Mouse (Mus musculus): ENCODE data around the gene Plg. TPM values are rescaled to one million over a fixed set of nuclear protein-coding genes. Genes with fewer than 3 reads are reported as not detected.
A peak's percentile ranks its signal among the peaks of the same experiment; 100 is the strongest.

Gene Plg
- total RNA-seq, 2 experiments from 2014 or later, result 0.52 TPM; not detected in 1

- no peak for DNase-seq (ENCODE audit: low spot score)
Measured at GRCm38 (mm10) chr17:12385049-12385794, 6.8 kb downstream of the Plg start.

- DNase-seq (ENCODE audit: low spot score), result no peak
Measured at GRCm38 (mm10) chr17:12387781-12388180, 9.4 kb downstream of the Plg start.

- no peak for DNase-seq (ENCODE audit: low spot score)
Measured at GRCm38 (mm10) chr17:12388239-12388638, 9.8 kb downstream of the Plg start.

GRCm38 (mm10) chr17:12396163-12396677, 17.8 kb downstream of the Plg start:
- DNase-seq (ENCODE audit: low spot score), result no peak

- peak; percentile 33 for DNase-seq (ENCODE audit: low spot score)
Measured at GRCm38 (mm10) chr17:12403420-12403819, 25.0 kb downstream of the Plg start.

- peak; percentile 64 for DNase-seq (ENCODE audit: low spot score)
Measured at GRCm38 (mm10) chr17:12409346-12409944, 31.0 kb downstream of the Plg start.

GRCm38 (mm10) chr17:12412181-12412890, 33.9 kb downstream of the Plg start:
- peak; percentile 72 for DNase-seq (ENCODE audit: low spot score)

GRCm38 (mm10) chr17:12412891-12413237, 34.5 kb downstream of the Plg start:
- DNase-seq (ENCODE audit: low spot score), result no peak

- DNase-seq (ENCODE audit: low spot score), result peak; percentile 65
Measured at GRCm38 (mm10) chr17:12415031-12415735, 36.8 kb downstream of the Plg start.

GRCm38 (mm10) chr17:12415741-12416140, 37.3 kb downstream of the Plg start:
- no peak for DNase-seq (ENCODE audit: low spot score)

GRCm38 (mm10) chr17:12416250-12416895, 38.0 kb downstream of the Plg start:
- peak; percentile 87 for DNase-seq (ENCODE audit: low spot score)

- DNase-seq (ENCODE audit: low spot score), result peak; percentile 81
Measured at GRCm38 (mm10) chr17:12419491-12420079, 41.2 kb downstream of the Plg start.

GRCm38 (mm10) chr17:12420886-12421574, 42.6 kb downstream of the Plg start:
- no peak for DNase-seq (ENCODE audit: low spot score)

GRCm38 (mm10) chr17:12422143-12422542, 43.7 kb downstream of the Plg start:
- DNase-seq (ENCODE audit: low spot score), result no peak

GRCm38 (mm10) chr17:12427156-12427555, 48.7 kb downstream of the Plg start:
- no peak for DNase-seq (ENCODE audit: low spot score)

GRCm38 (mm10) chr17:12428369-12428768, 50.0 kb downstream of the Plg start:
- DNase-seq (ENCODE audit: low spot score), result peak; percentile 58

- no peak for DNase-seq (ENCODE audit: low spot score)
Measured at GRCm38 (mm10) chr17:12431707-12432106, 53.3 kb downstream of the Plg start.

- peak; percentile 63 for DNase-seq (ENCODE audit: low spot score)
Measured at GRCm38 (mm10) chr17:12437771-12438170, 59.4 kb downstream of the Plg start.

GRCm38 (mm10) chr17:12444561-12444960, 66.2 kb downstream of the Plg start:
- DNase-seq (ENCODE audit: low spot score), result peak; percentile 65

- no peak for DNase-seq (ENCODE audit: low spot score)
Measured at GRCm38 (mm10) chr17:12451234-12451633, 72.8 kb downstream of the Plg start.

Measured in gastrocnemius, adult 18-20 months (tissue).